Mouse (Mus musculus): ENCODE measurements at regions not wholly inside any gene's neighbourhood (a gene's known extent, or its start where the extent isn't known, plus 50 kb on each side); places are given as distances from the start of the nearest gene placed in this dataset.

DNA sequence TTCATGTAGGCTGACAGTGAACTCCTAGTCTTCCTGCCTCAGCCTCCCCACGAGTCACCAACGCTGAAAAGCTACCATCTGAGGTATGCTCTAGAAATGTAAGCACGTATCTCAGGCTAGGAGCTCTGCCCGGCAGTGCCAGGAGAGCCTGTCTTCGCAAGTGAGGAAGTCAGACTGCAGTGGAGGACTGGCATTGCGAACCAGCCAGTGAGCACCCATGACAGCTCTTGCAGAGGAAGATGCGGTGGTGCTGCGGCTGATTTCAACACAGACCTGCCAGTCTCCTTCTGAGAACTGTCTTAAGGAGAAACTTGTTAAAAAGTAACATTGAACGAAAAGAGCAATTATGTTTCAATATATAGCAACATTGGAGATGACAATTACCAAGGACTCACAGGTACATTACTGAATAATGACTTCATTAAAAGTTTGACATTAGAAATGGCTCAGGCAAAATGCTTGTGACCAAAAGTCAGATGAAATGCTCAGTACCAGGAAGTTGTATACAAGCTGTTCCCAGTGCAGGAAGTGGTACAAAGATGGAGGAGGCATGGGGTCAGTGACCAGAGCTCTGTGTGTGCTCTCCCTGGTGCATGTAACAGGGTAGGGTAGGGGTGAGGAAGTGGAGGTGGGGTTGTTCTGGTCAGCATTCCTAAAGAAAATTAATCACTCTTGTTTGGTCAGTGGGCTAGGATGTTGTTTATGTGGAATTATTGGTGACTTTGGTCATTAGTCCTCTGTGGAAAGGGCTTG, 58.1 kb upstream of the Slc38a2 start:
- ATAC-seq (replicated peaks; ENCODE audit: insufficient number of reproducible peaks, low FRiP score, low TSS enrichment, poor library complexity, severe bottlenecking): peak; percentile 92

DNA sequence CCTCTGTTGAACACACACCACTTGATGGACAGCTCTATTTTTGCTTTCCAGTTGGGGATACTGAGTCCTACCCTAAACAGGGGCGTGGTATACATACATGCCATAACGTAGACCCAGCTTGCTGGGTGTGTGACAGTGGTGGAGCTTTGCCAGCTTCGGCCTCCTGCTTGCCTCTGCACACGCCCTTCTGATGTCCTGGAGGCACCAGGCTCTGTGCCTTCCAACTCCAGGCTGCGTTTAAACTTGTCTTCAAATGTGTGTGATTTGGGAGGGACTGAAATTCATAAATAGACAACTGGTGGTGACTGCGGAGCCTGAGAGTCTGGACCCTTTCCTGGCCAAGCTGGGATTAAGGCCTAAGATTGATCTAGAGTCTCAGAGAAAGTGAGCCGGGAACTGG, 56.9 kb upstream of the Slc38a2 start:
- no peak for ATAC-seq (replicated peaks; ENCODE audit: insufficient number of reproducible peaks, low FRiP score, low TSS enrichment, poor library complexity, severe bottlenecking)

DNA sequence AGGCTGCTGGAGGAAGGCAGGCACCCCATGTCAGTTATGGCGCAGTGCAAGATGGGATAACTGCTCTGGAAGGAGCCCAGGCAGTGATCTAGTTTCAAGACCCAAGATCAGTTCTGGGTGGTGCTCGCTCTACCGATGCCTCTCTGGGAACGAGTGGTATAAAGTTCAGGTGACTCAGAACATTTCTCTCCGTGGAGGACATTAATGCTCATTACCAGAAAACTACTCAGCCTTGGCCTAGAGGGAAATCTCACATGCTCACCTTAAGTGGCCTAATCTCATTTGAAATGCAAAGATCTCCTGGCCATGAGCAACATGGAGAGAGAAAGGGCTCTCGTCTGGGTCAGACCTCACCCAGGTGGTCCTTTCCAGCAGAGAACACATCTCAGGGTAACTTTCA, 56.4 kb upstream of the Slc38a2 start:
- no peak for ATAC-seq (replicated peaks; ENCODE audit: insufficient number of reproducible peaks, low FRiP score, low TSS enrichment, poor library complexity, severe bottlenecking)

DNA sequence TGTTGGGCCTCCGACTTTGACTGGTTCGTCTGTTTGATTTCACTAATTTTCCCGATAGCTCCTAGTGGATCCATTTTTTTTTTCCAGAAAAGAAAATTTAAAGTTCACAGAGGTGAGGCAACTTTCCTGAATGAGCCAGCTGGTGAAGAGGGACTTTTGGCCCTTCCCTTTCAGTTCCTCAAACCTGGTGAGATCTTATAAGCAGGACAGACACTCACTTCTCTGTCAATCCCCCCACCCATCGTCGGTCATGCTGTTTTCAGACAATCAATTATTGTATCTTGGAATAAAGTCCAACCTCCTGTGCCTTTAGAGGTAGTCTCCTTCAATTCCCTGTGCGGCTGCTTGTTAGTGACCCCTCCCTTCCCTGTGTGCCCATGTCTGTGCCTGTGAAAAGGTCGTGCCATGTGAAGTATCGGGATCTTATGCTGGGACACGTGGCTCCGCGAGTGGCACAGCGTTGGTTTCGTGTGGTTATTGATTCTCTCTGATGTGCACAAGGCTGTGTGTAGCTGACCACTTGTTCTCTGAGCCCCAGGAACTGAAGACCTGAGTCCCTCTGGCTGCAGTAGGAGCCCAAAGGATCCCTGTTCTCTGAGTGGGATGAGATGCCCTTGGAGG, 55.9 kb upstream of the Slc38a2 start:
- no peak for ATAC-seq (replicated peaks; ENCODE audit: insufficient number of reproducible peaks, low FRiP score, low TSS enrichment, poor library complexity, severe bottlenecking)

DNA sequence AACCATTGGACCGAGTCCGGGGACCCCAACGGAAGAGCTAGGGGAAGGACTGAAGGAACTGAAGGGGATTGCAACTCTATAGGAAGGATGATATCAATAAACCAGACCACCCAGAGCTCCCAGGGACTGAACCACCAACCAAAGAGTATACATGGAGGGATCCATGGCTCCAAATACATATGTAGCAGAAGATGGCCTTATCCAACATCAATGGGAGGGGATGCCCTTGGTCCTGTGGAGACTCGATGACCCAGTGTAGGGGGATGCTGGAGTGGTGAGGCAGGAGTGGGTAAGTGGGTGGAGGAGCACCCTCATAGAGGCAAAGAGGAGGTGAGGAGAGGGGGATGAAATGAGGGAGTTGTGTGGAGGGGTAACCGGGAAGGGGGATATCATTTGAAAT, 54.5 kb upstream of the Slc38a2 start:
- ATAC-seq (replicated peaks; ENCODE audit: insufficient number of reproducible peaks, low FRiP score, low TSS enrichment, poor library complexity, severe bottlenecking): no peak

DNA sequence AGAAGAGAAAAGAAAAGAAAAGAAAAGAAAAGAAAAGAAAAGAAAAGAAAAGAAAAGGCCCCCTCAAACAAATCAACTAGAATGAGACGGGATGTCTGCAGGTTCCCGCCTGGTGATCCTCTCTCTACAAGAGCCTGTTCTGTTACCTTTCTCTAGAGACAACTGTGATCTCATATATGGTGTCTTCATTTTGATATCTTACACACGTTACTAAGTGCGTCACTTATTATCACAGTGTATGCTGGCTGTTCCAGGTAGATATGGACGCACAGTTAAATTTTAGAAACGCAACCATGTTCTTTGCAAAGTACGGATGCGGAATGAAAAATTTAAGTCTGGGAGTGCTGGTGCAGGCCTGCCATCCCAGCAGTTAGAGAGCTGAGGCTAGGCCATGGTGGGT, 53.2 kb upstream of the Slc38a2 start:
- ATAC-seq (replicated peaks; ENCODE audit: insufficient number of reproducible peaks, low FRiP score, low TSS enrichment, poor library complexity, severe bottlenecking): no peak

DNA sequence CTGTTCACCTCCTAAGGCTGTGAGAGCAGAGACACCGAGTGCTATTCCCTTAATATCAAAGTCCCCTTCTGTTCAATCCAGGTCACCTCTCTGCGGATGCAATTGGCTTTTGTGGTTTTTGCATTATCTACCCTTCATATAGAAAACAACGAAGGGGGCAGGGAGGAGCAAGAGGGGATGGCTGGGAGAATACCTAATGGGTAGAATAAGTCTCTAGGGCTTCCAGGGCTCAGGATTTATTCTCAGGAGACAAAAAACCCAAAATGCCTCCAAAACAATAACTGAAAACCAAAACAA, 52.5 kb upstream of the Slc38a2 start:
- ATAC-seq (replicated peaks; ENCODE audit: insufficient number of reproducible peaks, low FRiP score, low TSS enrichment, poor library complexity, severe bottlenecking): no peak

DNA sequence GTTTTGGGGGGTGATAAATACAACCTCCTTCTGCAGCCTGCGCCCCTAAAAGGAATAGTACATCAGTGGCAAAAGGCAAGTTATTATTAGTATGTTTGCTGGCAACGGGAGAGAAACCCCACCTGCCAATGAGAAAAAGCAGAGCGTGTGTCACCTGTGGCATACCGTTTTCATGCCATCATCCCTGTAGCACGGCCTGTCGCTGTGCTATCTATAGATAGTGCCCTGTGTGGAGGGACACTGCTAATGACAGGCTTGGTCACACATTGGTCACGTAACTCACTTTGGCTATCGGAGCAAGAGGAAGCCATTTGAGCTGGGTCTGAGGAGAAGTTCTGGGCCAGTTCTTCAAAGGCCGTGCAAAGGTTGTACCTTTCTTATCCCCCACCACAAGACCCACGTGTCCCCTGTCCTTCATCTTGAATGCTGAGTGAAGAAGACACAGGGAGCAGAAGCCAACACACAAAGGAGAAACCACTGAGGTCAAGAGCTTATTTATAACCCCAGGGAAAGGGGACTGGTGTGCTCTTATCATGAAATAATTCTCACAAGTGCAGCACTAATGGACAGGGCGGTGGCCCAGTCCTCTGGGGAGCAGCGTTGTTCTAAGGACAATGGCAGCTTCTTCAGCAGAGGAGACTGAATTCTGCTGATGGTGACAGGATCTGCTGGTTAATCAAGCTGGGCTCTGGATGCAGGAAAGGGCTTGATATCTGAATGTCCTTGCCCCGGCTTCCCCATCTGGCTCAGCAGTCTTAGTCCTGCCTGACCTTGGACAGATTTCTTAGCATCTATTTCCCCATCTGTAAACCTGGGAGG, 51.9 kb upstream of the Slc38a2 start:
- ATAC-seq (replicated peaks; ENCODE audit: insufficient number of reproducible peaks, low FRiP score, low TSS enrichment, poor library complexity, severe bottlenecking): no peak

DNA sequence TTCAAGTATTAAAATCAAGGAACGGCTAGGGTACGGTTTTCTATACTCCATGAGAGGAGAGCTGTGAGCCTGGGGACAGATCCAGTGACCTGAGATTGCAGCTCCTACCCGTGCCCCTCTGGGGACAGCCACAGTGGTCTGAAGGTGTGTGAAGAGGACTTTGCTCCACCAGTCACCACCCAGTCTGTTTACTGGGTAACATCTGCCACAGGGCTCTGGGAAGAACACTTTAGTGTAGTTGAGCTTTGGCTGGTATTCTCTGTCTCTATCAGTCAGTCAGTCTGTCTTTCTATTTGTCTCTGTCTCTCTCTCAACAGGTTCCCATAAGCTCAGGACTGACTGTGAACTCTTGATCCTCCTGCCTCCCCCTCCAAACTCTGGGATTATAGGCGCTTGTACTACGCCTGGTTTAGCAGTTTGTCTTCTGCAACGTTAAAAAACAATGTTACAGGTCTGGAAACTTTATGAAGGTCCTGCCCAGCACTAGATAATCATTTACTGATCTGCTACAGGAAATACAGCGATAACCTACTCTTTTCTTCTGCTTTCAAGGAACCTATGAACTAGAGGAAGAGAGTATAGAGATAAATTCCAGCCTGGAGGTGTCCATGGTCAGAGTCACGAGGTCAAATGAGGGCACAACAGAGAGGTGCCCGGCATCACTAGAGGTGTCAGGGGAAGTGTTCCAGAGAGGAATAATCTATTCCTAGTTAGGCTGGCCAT, 50.2 kb upstream of the Slc38a2 start:
- ATAC-seq (replicated peaks; ENCODE audit: insufficient number of reproducible peaks, low FRiP score, low TSS enrichment, poor library complexity, severe bottlenecking): no peak

Data from monocyte, adult 5-6 weeks (primary cell).